Mouse (Mus musculus): ENCODE measurements around the gene Mrpl50. TPM values are rescaled to one million over a fixed set of nuclear protein-coding genes. Genes with fewer than 3 reads are reported as not detected.
A peak's percentile ranks its signal among the peaks of the same experiment; 100 is the strongest.
"Not testable (repeated sequence)": the region's sequence is repeated elsewhere in the genome, so short reads cannot be mapped to it uniquely, and the experiment has no call there.

Mrpl50 gene
- polyA plus RNA-seq, 1 experiment from 2014 or later, result 98.9 TPM

- WGBS, result 80% methylated on average over 5 of the region's 5 CpGs
- Histone ChIP-seq H3K9me3 (ENCODE audit: control insufficient read depth, low read length) (no peaks in the 10 kb centered on the region), H3K4me2 (ENCODE audit: low read depth, low read length) (peak overlapping the region; percentile 38), H3K9ac (ENCODE audit: low read depth, low read length) (no peak overlapping the region), H3K4me1 (ENCODE audit: control insufficient read depth, insufficient read depth, low read length) (peaks cover 10% of the 10 kb centered on the region), H3K27ac (ENCODE audit: low read length) (no peak overlapping the region), H3K27me3 (replicated peaks; ENCODE audit: control insufficient read depth, insufficient read depth, low read length) (no peaks in the 10 kb centered on the region), H3K4me3 (ENCODE audit: low read length) (peak overlapping the region; percentile 14), H3K36me3 (ENCODE audit: control insufficient read depth, insufficient read depth, low read length) (no peaks in the 10 kb centered on the region; the same call in 1 of the 2 replicates)
- no peak for ATAC-seq
Measured at GRCm38 (mm10) chr4:49519476-49519875, 1.4 kb downstream of the Mrpl50 start.

GRCm38 (mm10) chr4:49514441-49514840 is 6.5 kb downstream of the Mrpl50 start:
- Histone ChIP-seq H3K36me3 (ENCODE audit: control insufficient read depth, insufficient read depth, low read length) (peaks cover 3% of the 10 kb centered on the region; the same call in 1 of the 2 replicates), H3K9me3 (ENCODE audit: control insufficient read depth, low read length) (no peaks in the 10 kb centered on the region), H3K27ac (ENCODE audit: low read length) (no peak overlapping the region), H3K4me2 (ENCODE audit: low read depth, low read length) (no peak overlapping the region), H3K9ac (ENCODE audit: low read depth, low read length) (no peak overlapping the region), H3K4me3 (ENCODE audit: low read length) (no peak overlapping the region), H3K27me3 (replicated peaks; ENCODE audit: control insufficient read depth, insufficient read depth, low read length) (no peaks in the 10 kb centered on the region), H3K4me1 (ENCODE audit: control insufficient read depth, insufficient read depth, low read length) (peaks cover 2% of the 10 kb centered on the region; the same call in 1 of the 2 replicates)
- 94% methylated on average over 6 of the region's 6 CpGs for WGBS
- no peak for ATAC-seq

- WGBS, result 91% methylated on average over 4 of the region's 4 CpGs
- H3K4me1 ChIP-seq (ENCODE audit: control insufficient read depth, insufficient read depth, low read length), result no peaks in the 10 kb centered on the region
- no peaks in the 10 kb centered on the region for H3K9me3 ChIP-seq (ENCODE audit: control insufficient read depth, low read length)
- peaks cover 3% of the 10 kb centered on the region; the same call in 1 of the 2 replicates for H3K36me3 ChIP-seq (ENCODE audit: control insufficient read depth, insufficient read depth, low read length)
- ATAC-seq, result no peak
- no peaks in the 10 kb centered on the region for H3K27me3 ChIP-seq (replicated peaks; ENCODE audit: control insufficient read depth, insufficient read depth, low read length)
- H3K9ac ChIP-seq (ENCODE audit: low read depth, low read length), result no peak overlapping the region
- no peak overlapping the region for H3K4me3 ChIP-seq (ENCODE audit: low read length)
- no peak overlapping the region for H3K4me2 ChIP-seq (ENCODE audit: low read depth, low read length)
- no peak overlapping the region for H3K27ac ChIP-seq (ENCODE audit: low read length)
Measured at GRCm38 (mm10) chr4:49512636-49513035, 8.3 kb downstream of the Mrpl50 start.

DNA sequence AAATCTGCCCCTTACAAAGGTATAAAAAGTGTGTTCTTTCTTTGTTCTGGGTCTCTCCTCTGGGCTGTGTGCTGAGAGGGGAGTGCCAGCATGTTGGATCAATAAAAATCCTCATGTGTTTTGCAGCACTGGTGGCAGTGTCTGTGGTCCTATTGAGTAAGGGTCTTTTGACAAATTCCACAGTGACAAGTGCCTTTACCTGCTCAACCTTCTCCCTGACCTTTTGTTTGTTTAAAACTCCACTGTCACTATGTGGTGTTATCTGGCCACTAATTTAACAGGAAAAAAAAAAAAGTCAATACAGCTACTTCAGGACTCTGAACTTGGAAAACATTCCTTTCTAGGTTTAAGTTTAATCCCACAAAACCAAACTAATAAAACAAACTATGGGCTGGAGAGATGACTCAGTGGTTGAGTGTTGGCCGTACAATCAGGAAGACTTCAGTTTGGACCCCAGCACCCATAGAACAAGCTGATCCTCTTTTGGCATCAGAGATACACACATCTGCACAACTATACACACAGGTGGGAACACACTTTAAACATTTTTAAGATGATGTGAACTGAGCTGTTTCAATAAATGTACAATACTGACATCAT is 10.6 kb downstream of the Mrpl50 start:
- ATAC-seq, result peak; percentile 37
- H3K9me3 ChIP-seq (ENCODE audit: control insufficient read depth, low read length); H3K27me3 ChIP-seq (replicated peaks; ENCODE audit: control insufficient read depth, insufficient read depth, low read length); H3K36me3 ChIP-seq (ENCODE audit: control insufficient read depth, insufficient read depth, low read length); H3K27ac ChIP-seq (ENCODE audit: low read length); H3K9ac ChIP-seq (ENCODE audit: low read depth, low read length); H3K4me1 ChIP-seq (ENCODE audit: control insufficient read depth, insufficient read depth, low read length); H3K4me3 ChIP-seq (ENCODE audit: low read length); H3K4me2 ChIP-seq (ENCODE audit: low read depth, low read length): not testable (repeated sequence)
- WGBS, result 50% methylated on average over 1 of the region's 1 CpGs

GRCm38 (mm10) chr4:49509183-49509582 is 11.7 kb downstream of the Mrpl50 start:
- Histone ChIP-seq H3K4me2 (ENCODE audit: low read depth, low read length) (no peak overlapping the region), H3K9ac (ENCODE audit: low read depth, low read length) (no peak overlapping the region), H3K9me3 (ENCODE audit: control insufficient read depth, low read length) (no peaks in the 10 kb centered on the region), H3K36me3 (ENCODE audit: control insufficient read depth, insufficient read depth, low read length) (peaks cover 3% of the 10 kb centered on the region; the same call in 1 of the 2 replicates), H3K27ac (ENCODE audit: low read length) (no peak overlapping the region), H3K27me3 (replicated peaks; ENCODE audit: control insufficient read depth, insufficient read depth, low read length) (no peaks in the 10 kb centered on the region), H3K4me3 (ENCODE audit: low read length) (no peak overlapping the region), H3K4me1 (ENCODE audit: control insufficient read depth, insufficient read depth, low read length) (peaks cover 6% of the 10 kb centered on the region; the same call in 1 of the 2 replicates)
- no peak for ATAC-seq
- 78% methylated on average over 2 of the region's 2 CpGs for WGBS

DNA sequence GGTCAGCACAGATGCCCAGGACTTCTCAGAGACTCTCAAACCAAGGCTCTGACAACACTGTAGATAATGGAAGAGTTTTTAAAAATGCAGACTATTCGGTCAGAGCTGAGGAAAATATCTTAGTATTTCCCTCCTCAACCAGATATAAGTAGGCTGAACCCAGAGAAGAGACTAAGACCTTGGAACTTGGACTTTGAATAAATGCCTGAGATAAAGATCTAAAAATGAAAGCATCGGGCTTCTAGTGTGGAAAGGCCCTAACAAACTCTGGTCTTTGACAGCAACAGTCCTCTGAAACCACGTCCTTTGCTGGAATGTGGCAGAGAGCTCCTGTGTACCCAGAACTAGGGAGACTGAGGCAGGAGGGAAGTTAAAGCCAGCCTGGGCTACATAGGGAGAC is 14.5 kb downstream of the Mrpl50 start, which contains the start of gene Baat:
Baat (minus strand) TSS at position 172 of the 400 bp plus-strand sequence.
- no peak within 1 kb of the TSS for H3K9ac ChIP-seq (ENCODE audit: low read depth, low read length)
- ATAC-seq, result peak; percentile 62
- no peaks in the 10 kb centered on the region for H3K36me3 ChIP-seq (ENCODE audit: control insufficient read depth, insufficient read depth, low read length)
- no peaks in the 10 kb centered on the region for H3K9me3 ChIP-seq (ENCODE audit: control insufficient read depth, low read length)
- WGBS, result 54% methylated on average over 3 of the region's 3 CpGs
- H3K4me3 ChIP-seq (ENCODE audit: low read length), result no peak within 1 kb of the TSS
- no peak within 1 kb of the TSS for H3K4me2 ChIP-seq (ENCODE audit: low read depth, low read length)
- H3K27me3 ChIP-seq (replicated peaks; ENCODE audit: control insufficient read depth, insufficient read depth, low read length), result no peaks in the 10 kb centered on the region
- peaks cover 6% of the 10 kb centered on the region; the same call in 1 of the 2 replicates for H3K4me1 ChIP-seq (ENCODE audit: control insufficient read depth, insufficient read depth, low read length)
- peak within 1 kb of the TSS; percentile 14; the same call in 1 of the 2 replicates for H3K27ac ChIP-seq (ENCODE audit: low read length)

GRCm38 (mm10) chr4:49503563-49503962 is 17.3 kb downstream of the Mrpl50 start:
- Histone ChIP-seq H3K4me2 (ENCODE audit: low read depth, low read length) (no peak overlapping the region), H3K27me3 (replicated peaks; ENCODE audit: control insufficient read depth, insufficient read depth, low read length) (no peaks in the 10 kb centered on the region), H3K9ac (ENCODE audit: low read depth, low read length) (no peak overlapping the region), H3K4me1 (ENCODE audit: control insufficient read depth, insufficient read depth, low read length) (peaks cover 6% of the 10 kb centered on the region; the same call in 1 of the 2 replicates), H3K27ac (ENCODE audit: low read length) (no peak overlapping the region), H3K36me3 (ENCODE audit: control insufficient read depth, insufficient read depth, low read length) (no peaks in the 10 kb centered on the region), H3K9me3 (ENCODE audit: control insufficient read depth, low read length) (no peaks in the 10 kb centered on the region), H3K4me3 (ENCODE audit: low read length) (no peak overlapping the region)
- WGBS, result 76% methylated on average over 1 of the region's 1 CpGs
- ATAC-seq, result no peak

- H3K27me3 ChIP-seq (replicated peaks; ENCODE audit: control insufficient read depth, insufficient read depth, low read length); H3K9ac ChIP-seq (ENCODE audit: low read depth, low read length); H3K4me1 ChIP-seq (ENCODE audit: control insufficient read depth, insufficient read depth, low read length); H3K4me3 ChIP-seq (ENCODE audit: low read length); H3K4me2 ChIP-seq (ENCODE audit: low read depth, low read length); H3K36me3 ChIP-seq (ENCODE audit: control insufficient read depth, insufficient read depth, low read length); H3K9me3 ChIP-seq (ENCODE audit: control insufficient read depth, low read length): not testable (repeated sequence)
- peak; percentile 73 for ATAC-seq
- H3K27ac ChIP-seq (ENCODE audit: low read length), result peak overlapping the region; percentile 54
- WGBS, result 63% methylated on average over 3 of the region's 3 CpGs
Measured at GRCm38 (mm10) chr4:49485934-49486650, 34.8 kb downstream of the Mrpl50 start.

DNA sequence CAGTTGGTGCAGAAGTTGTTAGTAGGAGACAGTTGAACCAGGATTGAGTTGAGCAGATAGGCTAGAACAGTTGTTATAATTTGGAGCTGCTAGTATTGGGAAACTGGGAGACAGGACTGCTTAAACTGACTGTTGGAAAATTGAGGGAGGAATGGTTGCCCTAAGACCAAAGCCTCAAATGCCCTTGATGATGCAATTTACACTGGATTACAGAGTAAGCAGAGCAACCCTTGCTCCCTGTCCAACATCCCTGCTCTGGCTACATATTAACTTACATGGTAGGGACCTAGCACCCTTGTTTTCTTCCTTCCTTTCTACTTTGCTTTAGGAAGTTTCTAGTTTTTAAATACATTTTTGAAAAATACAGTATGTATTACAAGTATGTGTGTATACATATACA is 35.5 kb downstream of the Mrpl50 start:
- Histone ChIP-seq H3K27me3 (replicated peaks; ENCODE audit: control insufficient read depth, insufficient read depth, low read length) (no peaks in the 10 kb centered on the region), H3K4me2 (ENCODE audit: low read depth, low read length) (no peak overlapping the region; the same call in 1 of the 2 replicates), H3K27ac (ENCODE audit: low read length) (peak overlapping the region; percentile 57; the same call in 1 of the 2 replicates), H3K9ac (ENCODE audit: low read depth, low read length) (no peak overlapping the region), H3K36me3 (ENCODE audit: control insufficient read depth, insufficient read depth, low read length) (no peaks in the 10 kb centered on the region), H3K9me3 (ENCODE audit: control insufficient read depth, low read length) (no peaks in the 10 kb centered on the region), H3K4me3 (ENCODE audit: low read length) (no peak overlapping the region), H3K4me1 (ENCODE audit: control insufficient read depth, insufficient read depth, low read length) (no peaks in the 10 kb centered on the region)
- ATAC-seq, result peak; percentile 89
